Mouse (Mus musculus): Measurements from ENCODE around the gene Stom. TPM values are rescaled to one million over a fixed set of nuclear protein-coding genes. Genes with fewer than 3 reads are reported as not detected.

The Stom gene
- total RNA-seq, 1 experiment, result 11.6 TPM

GRCm38 (mm10) chr2:35373003-35373402, 36.2 kb upstream of the Stom start:
- Histone ChIP-seq H3K9ac (ENCODE audit: insufficient read depth, low read depth, low read length, poor library complexity, severe bottlenecking) (no peak overlapping the region), H3K4me1 (ENCODE audit: control insufficient read depth in 2 of 2, insufficient read depth in 2 of 2, low read length in 2 of 2, poor library complexity in 1 of 2) (peaks cover 0 to 2% of the 10 kb centered on the region in 2 experiments; a peak in 1 of 4 replicates), H3K27ac (ENCODE audit: insufficient read depth, low read depth, low read length, poor library complexity, severe bottlenecking) (no peak overlapping the region), H3K36me3 (ENCODE audit: control insufficient read depth, insufficient read depth, low read length, poor library complexity, severe bottlenecking) (no peaks in the 10 kb centered on the region), H3K9me3 (ENCODE audit: control insufficient read depth, insufficient read depth, low read depth, low read length) (no peaks in the 10 kb centered on the region), H3K4me3 (ENCODE audit: insufficient read depth in 1 of 2, low read depth in 1 of 2, low read length in 2 of 2, poor library complexity in 1 of 2, severe bottlenecking in 1 of 2) (no peak overlapping the region)
- TF ChIP-seq ZC3H11A (IDR thresholded peaks at IDR 0.05; ENCODE audit: borderline replicate concordance, low read depth, low read length) (peak; percentile 96), ZNF384 (IDR thresholded peaks at IDR 0.05; ENCODE audit: low read depth, low read length) (no peak), MAFK (IDR thresholded peaks at IDR 0.05; ENCODE audit: insufficient read depth, low read depth, low read length) (no peak)
- in situ Hi-C loops (cut with MboI; ENCODE audit: low sequenced_read_pairs in 2 of 2, unreplicated experiment in 2 of 2), result loop anchor here in 1 of 2 experiments (5.0 kb wide), 1 partner anchor 81 kb away; no protein-coding TSS in a partner anchor
- no peak for DNase-seq (ENCODE audit: low read depth, low spot score)

DNA sequence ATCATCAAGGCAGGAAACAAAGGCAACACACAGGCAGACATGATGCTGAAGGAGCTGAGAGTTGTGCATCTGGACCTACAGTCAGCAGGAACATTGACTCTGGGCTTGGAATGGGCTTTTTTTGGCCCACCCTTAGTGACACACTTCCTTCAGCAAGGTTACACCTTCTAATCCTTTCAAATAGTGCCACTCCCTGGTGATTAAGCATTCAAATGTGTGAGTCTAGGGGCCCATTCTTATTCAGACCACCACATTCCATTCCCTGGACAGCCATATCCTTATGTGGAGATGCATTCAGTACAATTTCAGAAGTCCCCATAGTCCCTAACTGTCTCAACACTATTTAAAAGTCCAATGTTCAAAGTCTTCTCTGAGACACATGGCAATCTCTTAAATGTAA, 33.9 kb upstream of the Stom start:
- TF ChIP-seq ZC3H11A (IDR thresholded peaks at IDR 0.05; ENCODE audit: borderline replicate concordance, low read depth, low read length) (no peak), HCFC1 (IDR thresholded peaks at IDR 0.05; ENCODE audit: borderline replicate concordance, insufficient read depth, low read length) (no peak), ZNF384 (IDR thresholded peaks at IDR 0.05; ENCODE audit: low read depth, low read length) (no peak), MAFK (IDR thresholded peaks at IDR 0.05; ENCODE audit: insufficient read depth, low read depth, low read length) (no peak), CHD2 (IDR thresholded peaks at IDR 0.05; ENCODE audit: low read depth, low read length) (no peak)
- in situ Hi-C loops (cut with MboI; ENCODE audit: low sequenced_read_pairs in 2 of 2, unreplicated experiment in 2 of 2), result loop anchor here in 1 of 2 experiments (5.0 kb wide), 1 partner anchor 78 kb away; no protein-coding TSS in a partner anchor
- H3K27ac ChIP-seq (ENCODE audit: insufficient read depth, low read depth, low read length, poor library complexity, severe bottlenecking), result no peak overlapping the region

DNA sequence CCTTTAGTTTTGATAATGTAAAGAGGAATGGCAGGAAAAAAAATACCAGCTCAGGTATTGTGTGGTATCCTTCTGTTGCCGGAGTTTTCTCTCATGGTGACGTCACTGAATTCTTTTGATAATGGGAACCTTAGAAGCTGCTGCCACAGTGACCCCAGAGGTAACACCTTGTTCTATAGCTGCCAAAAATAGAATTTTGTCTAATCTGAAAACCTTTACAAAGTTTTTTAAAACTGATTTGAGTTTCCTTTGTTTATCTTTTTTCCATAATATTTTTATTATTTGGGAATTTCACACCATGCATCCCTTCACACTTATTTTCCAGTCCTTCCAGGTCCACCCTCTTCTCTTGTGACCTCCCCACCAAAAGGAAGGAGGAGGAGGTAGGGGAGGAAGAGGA, 30.9 kb upstream of the Stom start, which contains the start of gene 4930568D16Rik:
Gene 4930568D16Rik, minus strand, starts transcription at position 101 of the 400 bp plus-strand sequence.
- Histone ChIP-seq H3K9me3 (ENCODE audit: control insufficient read depth, insufficient read depth, low read depth, low read length) (no peaks in the 10 kb centered on the region), H3K36me3 (ENCODE audit: control insufficient read depth, insufficient read depth, low read length, poor library complexity, severe bottlenecking) (no peaks in the 10 kb centered on the region), H3K9ac (ENCODE audit: insufficient read depth, low read depth, low read length, poor library complexity, severe bottlenecking) (no peak within 1 kb of the TSS), H3K4me1 (ENCODE audit: control insufficient read depth in 2 of 2, insufficient read depth in 2 of 2, low read length in 2 of 2, poor library complexity in 1 of 2) (peaks cover 0 to 2% of the 10 kb centered on the region in 2 experiments; a peak in 1 of 4 replicates), H3K27ac (ENCODE audit: insufficient read depth, low read depth, low read length, poor library complexity, severe bottlenecking) (no peak within 1 kb of the TSS), H3K4me3 (ENCODE audit: insufficient read depth in 1 of 2, low read depth in 1 of 2, low read length in 2 of 2, poor library complexity in 1 of 2, severe bottlenecking in 1 of 2) (no peak within 1 kb of the TSS)
- TF ChIP-seq HCFC1 (IDR thresholded peaks at IDR 0.05; ENCODE audit: borderline replicate concordance, insufficient read depth, low read length) (no peak), CHD2 (IDR thresholded peaks at IDR 0.05; ENCODE audit: low read depth, low read length) (no peak), ZNF384 (IDR thresholded peaks at IDR 0.05; ENCODE audit: low read depth, low read length) (no peak), MAFK (IDR thresholded peaks at IDR 0.05; ENCODE audit: insufficient read depth, low read depth, low read length) (no peak), ZC3H11A (IDR thresholded peaks at IDR 0.05; ENCODE audit: borderline replicate concordance, low read depth, low read length) (no peak)
- in situ Hi-C loops (cut with MboI; ENCODE audit: low sequenced_read_pairs in 2 of 2, unreplicated experiment in 2 of 2), result no loop called here
- no peak for DNase-seq (ENCODE audit: low read depth, low spot score)

More for the DNA sequence above, 33.9 kb upstream of the Stom start:
- Histone ChIP-seq H3K4me1 (ENCODE audit: control insufficient read depth in 2 of 2, insufficient read depth in 2 of 2, low read length in 2 of 2, poor library complexity in 1 of 2) (peaks cover 0 to 2% of the 10 kb centered on the region in 2 experiments; a peak in 1 of 4 replicates), H3K4me3 (ENCODE audit: insufficient read depth in 1 of 2, low read depth in 1 of 2, low read length in 2 of 2, poor library complexity in 1 of 2, severe bottlenecking in 1 of 2) (no peak overlapping the region), H3K9me3 (ENCODE audit: control insufficient read depth, insufficient read depth, low read depth, low read length) (no peaks in the 10 kb centered on the region), H3K36me3 (ENCODE audit: control insufficient read depth, insufficient read depth, low read length, poor library complexity, severe bottlenecking) (no peaks in the 10 kb centered on the region), H3K9ac (ENCODE audit: insufficient read depth, low read depth, low read length, poor library complexity, severe bottlenecking) (no peak overlapping the region)
- DNase-seq (ENCODE audit: low read depth, low spot score), result no peak

GRCm38 (mm10) chr2:35349184-35349583, 12.4 kb upstream of the Stom start:
- H3K9ac ChIP-seq (ENCODE audit: insufficient read depth, low read depth, low read length, poor library complexity, severe bottlenecking), result no peak overlapping the region
- no peak overlapping the region for H3K27ac ChIP-seq (ENCODE audit: insufficient read depth, low read depth, low read length, poor library complexity, severe bottlenecking)
- H3K36me3 ChIP-seq (ENCODE audit: control insufficient read depth, insufficient read depth, low read length, poor library complexity, severe bottlenecking), result no peaks in the 10 kb centered on the region
- in situ Hi-C loops (cut with MboI; ENCODE audit: low sequenced_read_pairs in 2 of 2, unreplicated experiment in 2 of 2), result no loop called here
- H3K9me3 ChIP-seq (ENCODE audit: control insufficient read depth, insufficient read depth, low read depth, low read length), result no peaks in the 10 kb centered on the region
- no peak for TF ChIP-seq HCFC1 (IDR thresholded peaks at IDR 0.05; ENCODE audit: borderline replicate concordance, insufficient read depth, low read length)
- no peak for TF ChIP-seq ZNF384 (IDR thresholded peaks at IDR 0.05; ENCODE audit: low read depth, low read length)
- 0 out of 4 replicates have a peak, but pooled peaks cover 0 to 1% of the 10 kb centered on the region in 2 experiments for H3K4me1 ChIP-seq (ENCODE audit: control insufficient read depth in 2 of 2, insufficient read depth in 2 of 2, low read length in 2 of 2, poor library complexity in 1 of 2)
- DNase-seq (ENCODE audit: low read depth, low spot score), result no peak
- no peak overlapping the region for H3K4me3 ChIP-seq (ENCODE audit: insufficient read depth in 1 of 2, low read depth in 1 of 2, low read length in 2 of 2, poor library complexity in 1 of 2, severe bottlenecking in 1 of 2)

GRCm38 (mm10) chr2:35345984-35346383, 9.2 kb upstream of the Stom start:
- no peak for DNase-seq (ENCODE audit: low read depth, low spot score)
- in situ Hi-C loops (cut with MboI; ENCODE audit: low sequenced_read_pairs in 2 of 2, unreplicated experiment in 2 of 2), result no loop called here
- TF ChIP-seq MAFK (IDR thresholded peaks at IDR 0.05; ENCODE audit: insufficient read depth, low read depth, low read length), result no peak
- TF ChIP-seq ZNF384 (IDR thresholded peaks at IDR 0.05; ENCODE audit: low read depth, low read length), result no peak
- no peak for TF ChIP-seq HCFC1 (IDR thresholded peaks at IDR 0.05; ENCODE audit: borderline replicate concordance, insufficient read depth, low read length)
- no peak for TF ChIP-seq ZC3H11A (IDR thresholded peaks at IDR 0.05; ENCODE audit: borderline replicate concordance, low read depth, low read length)
- TF ChIP-seq CHD2 (IDR thresholded peaks at IDR 0.05; ENCODE audit: low read depth, low read length), result no peak

More at GRCm38 (mm10) chr2:35345984-35346383, 9.2 kb upstream of the Stom start:
- no peaks in the 10 kb centered on the region for H3K9me3 ChIP-seq (ENCODE audit: control insufficient read depth, insufficient read depth, low read depth, low read length)
- H3K27ac ChIP-seq (ENCODE audit: insufficient read depth, low read depth, low read length, poor library complexity, severe bottlenecking), result no peak overlapping the region
- H3K4me1 ChIP-seq (ENCODE audit: control insufficient read depth in 2 of 2, insufficient read depth in 2 of 2, low read length in 2 of 2, poor library complexity in 1 of 2), result peaks cover 0 to 4% of the 10 kb centered on the region in 2 experiments; a peak in 1 of 4 replicates
- no peak overlapping the region for H3K9ac ChIP-seq (ENCODE audit: insufficient read depth, low read depth, low read length, poor library complexity, severe bottlenecking)
- H3K36me3 ChIP-seq (ENCODE audit: control insufficient read depth, insufficient read depth, low read length, poor library complexity, severe bottlenecking), result no peaks in the 10 kb centered on the region
- H3K4me3 ChIP-seq (ENCODE audit: insufficient read depth in 1 of 2, low read depth in 1 of 2, low read length in 2 of 2, poor library complexity in 1 of 2, severe bottlenecking in 1 of 2), result no peak overlapping the region
